Mouse (Mus musculus) midbrain, embryonic 13.5 days (tissue): ENCODE measurements around the gene Fam20b. TPM values are rescaled to one million over a fixed set of nuclear protein-coding genes. Genes with fewer than 3 reads are reported as not detected.

ENCODE experiments used
- ATAC-seq: fragments of 200-750 bp; cut with Nextera tagmentation; 2 replicates; pipeline ENCODE4 v1.8.0; 2017; ENCODE audit warnings: mild to moderate bottlenecking, moderate TSS enrichment, moderate library complexity
- H3K27ac ChIP-seq: fragments of 300-500 bp; sonication (generic); 2 replicates; pipeline ENCODE4 v1.5.1; 2015; ENCODE audit warnings: inconsistent platforms, mild to moderate bottlenecking, moderate library complexity
- H3K27me3 ChIP-seq: fragments of 300-500 bp; sonication (generic); 2 replicates; pipeline ENCODE4 v1.6.1; 2015; ENCODE audit warnings: mild to moderate bottlenecking, inconsistent platforms
- H3K36me3 ChIP-seq: fragments of 300-500 bp; sonication (generic); 2 replicates; pipeline ENCODE4 v1.6.1; 2015; ENCODE audit warnings: mild to moderate bottlenecking, inconsistent platforms
- H3K4me1 ChIP-seq: fragments of 300-500 bp; sonication (generic); replicated peaks from 2 replicates; pipeline ENCODE4 v1.6.1; 2015; ENCODE audit warnings: inconsistent platforms
- H3K4me2 ChIP-seq: fragments of 300-500 bp; sonication (generic); replicated peaks from 2 replicates; pipeline ENCODE4 v1.6.1; 2015; ENCODE audit warnings: moderate library complexity, mild to moderate bottlenecking, inconsistent platforms
- H3K4me3 ChIP-seq: fragments of 300-500 bp; sonication (generic); replicated peaks from 2 replicates; pipeline ENCODE4 v1.5.1; 2015; ENCODE audit warnings: mild to moderate bottlenecking, inconsistent platforms
- H3K9ac ChIP-seq: fragments of 300-500 bp; sonication (generic); replicated peaks from 2 replicates; pipeline ENCODE4 v1.6.1; 2015; ENCODE audit warnings: mild to moderate bottlenecking, inconsistent platforms
- H3K9me3 ChIP-seq: fragments of 300-500 bp; sonication (generic); 2 replicates; pipeline ENCODE4 v1.6.1; 2016; ENCODE audit warnings: mild to moderate bottlenecking, inconsistent platforms
- WGBS: fragments of 180-500 bp; shearing (Covaris S2); methylation state at CpG from one replicate; pipeline ENCODE4 v1.1.7; 2015; 5-methylcytosine and 5-hydroxymethylcytosine counted together
- polyA plus RNA-seq: library from polyadenylated mRNA; unstranded; fragments of >200 nt; fragmentation: Nextera tagmentation; extraction: Ambion mirVana; gene quantifications from 2 replicates; pipeline ENCODE4 v1.2.1, GENCODE M21; 2015

Fam20b gene
- polyA plus RNA-seq, 1 experiment from 2014 or later: 25.2 TPM

DNA sequence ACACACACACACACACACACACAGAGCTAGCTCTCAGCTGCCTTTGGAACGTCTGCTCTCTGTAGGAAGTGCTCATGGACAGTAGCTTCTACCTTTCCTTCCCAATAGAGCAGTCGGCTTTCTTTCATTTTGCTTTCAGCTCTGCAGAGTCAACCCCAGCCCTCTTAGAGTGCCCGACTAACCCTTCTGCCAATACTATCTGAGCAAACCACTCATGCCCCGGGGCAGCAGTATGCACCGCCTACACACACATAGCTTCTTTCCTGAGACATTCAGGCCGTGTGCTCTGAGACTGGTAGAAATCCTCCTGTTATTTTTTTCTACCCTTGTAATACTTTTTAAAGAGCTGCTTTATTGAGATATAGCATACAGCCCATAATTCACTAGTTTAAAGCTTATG lies 3.2 kb upstream of the Fam20b start:
- Histone ChIP-seq H3K36me3 (no peaks in the 10 kb centered on the region), H3K4me2 (no peak overlapping the region), H3K4me1 (peaks cover 15% of the 10 kb centered on the region), H3K27ac (no peak overlapping the region), H3K9me3 (no peaks in the 10 kb centered on the region), H3K27me3 (peaks cover 18% of the 10 kb centered on the region; the same call in 1 of the 2 replicates), H3K4me3 (no peak overlapping the region), H3K9ac (no peak overlapping the region)
- 67% methylated on average over 6 of the region's 6 CpGs for WGBS
- ATAC-seq: no peak

DNA sequence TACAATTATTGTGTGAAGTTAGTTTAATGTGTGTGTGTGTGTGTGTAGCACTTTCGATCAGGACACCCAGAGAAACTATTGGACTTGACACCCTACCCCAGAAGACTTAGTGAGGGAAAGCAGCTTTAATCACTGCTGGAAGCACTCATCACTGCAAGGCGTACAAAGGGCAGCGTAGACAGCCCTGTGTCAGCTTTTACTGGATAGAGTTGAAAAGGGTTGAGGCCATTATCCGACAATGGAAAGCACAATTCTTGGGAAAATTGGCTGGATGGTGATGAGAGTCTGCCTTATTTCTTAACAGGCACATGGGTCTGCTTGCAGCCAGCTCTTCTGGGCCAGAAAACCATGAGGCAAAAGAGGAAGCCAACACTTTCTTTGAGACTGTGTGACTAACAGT lies 1.2 kb upstream of the Fam20b start:
- peaks cover 15% of the 10 kb centered on the region for H3K4me1 ChIP-seq
- ATAC-seq: no peak
- H3K4me2 ChIP-seq: peak overlapping the region; percentile 72; the same call in 1 of the 2 replicates
- H3K9me3 ChIP-seq: no peaks in the 10 kb centered on the region
- peaks cover 18% of the 10 kb centered on the region; the same call in 1 of the 2 replicates for H3K27me3 ChIP-seq
- WGBS: 48% methylated on average over 4 of the region's 4 CpGs
- no peak overlapping the region for H3K27ac ChIP-seq
- no peak overlapping the region for H3K9ac ChIP-seq
- peaks cover 5% of the 10 kb centered on the region; the same call in 1 of the 2 replicates for H3K36me3 ChIP-seq
- H3K4me3 ChIP-seq: no peak overlapping the region

DNA sequence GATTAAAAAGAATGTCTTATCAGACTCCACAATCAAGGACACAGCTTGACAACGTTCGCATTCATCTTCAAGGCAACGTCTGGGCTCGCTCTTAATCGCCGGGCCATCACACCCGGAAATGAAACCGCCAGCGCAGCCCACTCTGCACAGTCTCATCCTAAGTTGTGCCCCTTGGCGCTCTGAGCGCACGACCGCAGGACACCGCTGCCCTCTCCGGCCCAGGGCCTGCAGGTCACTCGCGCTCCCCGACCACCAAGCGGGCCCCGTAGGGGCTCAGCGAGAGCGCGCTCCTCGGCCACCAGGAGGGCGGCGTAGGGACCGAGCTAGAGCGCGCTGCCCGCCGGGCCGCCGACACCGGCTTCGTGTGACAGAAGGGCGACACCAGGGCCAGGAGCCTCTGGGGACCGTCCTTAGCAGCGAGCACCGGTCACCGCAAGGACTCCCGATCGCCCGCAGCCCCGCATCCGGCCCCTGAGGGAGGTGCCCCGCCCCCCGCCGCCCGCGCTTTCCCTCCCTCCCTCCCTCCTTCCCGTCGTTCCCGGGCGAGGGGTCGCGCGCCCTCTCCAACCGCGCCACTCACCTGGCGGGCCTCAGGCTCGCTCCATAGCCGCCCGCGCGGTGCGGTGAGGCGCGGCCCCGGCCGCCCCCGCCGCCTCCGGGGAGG lies 468 bp downstream of the Fam20b start:
- Histone ChIP-seq H3K27me3 (peaks cover 18% of the 10 kb centered on the region; the same call in 1 of the 2 replicates), H3K27ac (peak overlapping the region; percentile 90), H3K4me1 (peaks cover 15% of the 10 kb centered on the region), H3K9ac (peak overlapping the region; percentile 88), H3K4me3 (peak overlapping the region; percentile 88), H3K36me3 (peaks cover 5% of the 10 kb centered on the region; the same call in 1 of the 2 replicates), H3K4me2 (peak overlapping the region; percentile 72), H3K9me3 (no peaks in the 10 kb centered on the region)
- WGBS: under 1% methylated on average over 29 of the region's 73 CpGs
- ATAC-seq: peak; percentile 90

DNA sequence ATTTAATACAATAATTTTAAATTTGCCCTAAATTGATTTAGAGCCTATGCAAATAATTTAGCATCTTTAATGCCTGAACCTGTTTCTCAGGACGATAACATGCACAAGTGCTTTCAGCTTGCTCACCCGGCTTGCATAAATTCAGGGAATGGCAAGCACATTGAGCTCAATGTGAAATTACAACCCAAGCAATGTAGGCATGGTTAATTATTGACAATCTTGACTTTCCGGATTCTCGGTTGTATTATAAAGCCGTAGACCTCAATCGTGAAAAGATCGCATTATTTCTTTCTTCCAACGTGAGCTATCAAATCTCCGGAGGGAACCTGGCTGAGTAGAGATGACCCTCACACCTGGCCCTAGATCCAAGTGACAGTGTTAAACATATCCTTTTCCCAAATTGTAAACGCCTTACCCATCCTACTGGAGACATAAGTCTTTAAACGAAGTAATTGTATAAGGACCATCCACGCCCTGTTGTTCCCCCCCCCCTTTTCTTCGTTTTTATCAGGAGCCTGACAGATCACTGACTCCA lies 1.1 kb downstream of the Fam20b start:
- Histone ChIP-seq H3K4me1 (peaks cover 15% of the 10 kb centered on the region), H3K4me2 (peak overlapping the region; percentile 72), H3K4me3 (peak overlapping the region; percentile 88), H3K27ac (peak overlapping the region; percentile 90), H3K27me3 (peaks cover 18% of the 10 kb centered on the region; the same call in 1 of the 2 replicates), H3K9ac (peak overlapping the region; percentile 88), H3K9me3 (no peaks in the 10 kb centered on the region), H3K36me3 (peaks cover 5% of the 10 kb centered on the region; the same call in 1 of the 2 replicates)
- ATAC-seq: no peak
- 13% methylated on average over 13 of the region's 13 CpGs for WGBS

DNA sequence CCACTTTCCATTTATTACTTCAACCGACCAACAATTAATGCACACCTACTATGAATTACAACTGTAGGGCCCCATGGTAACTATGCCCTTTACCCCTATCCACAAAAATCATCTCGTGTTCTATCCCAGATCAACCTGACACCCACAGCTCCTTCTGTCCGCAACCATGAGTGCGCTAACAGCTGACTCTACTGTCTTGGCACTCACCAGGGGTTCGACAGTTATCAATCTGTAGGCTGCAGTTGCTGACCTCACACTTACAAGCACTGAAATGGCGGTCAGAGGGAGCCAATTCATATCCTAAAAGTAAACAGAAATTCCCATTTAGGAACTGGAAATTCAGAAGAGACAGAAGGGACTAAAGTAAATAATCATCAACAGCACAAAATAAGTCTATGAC lies 2.2 kb downstream of the Fam20b start:
- ATAC-seq: no peak
- Histone ChIP-seq H3K27ac (no peak overlapping the region), H3K4me2 (no peak overlapping the region), H3K9me3 (no peaks in the 10 kb centered on the region), H3K4me1 (peaks cover 15% of the 10 kb centered on the region), H3K4me3 (no peak overlapping the region), H3K9ac (no peak overlapping the region), H3K27me3 (peaks cover 18% of the 10 kb centered on the region; the same call in 1 of the 2 replicates), H3K36me3 (peaks cover 5% of the 10 kb centered on the region; the same call in 1 of the 2 replicates)
- 96% methylated on average over 6 of the region's 6 CpGs for WGBS

DNA sequence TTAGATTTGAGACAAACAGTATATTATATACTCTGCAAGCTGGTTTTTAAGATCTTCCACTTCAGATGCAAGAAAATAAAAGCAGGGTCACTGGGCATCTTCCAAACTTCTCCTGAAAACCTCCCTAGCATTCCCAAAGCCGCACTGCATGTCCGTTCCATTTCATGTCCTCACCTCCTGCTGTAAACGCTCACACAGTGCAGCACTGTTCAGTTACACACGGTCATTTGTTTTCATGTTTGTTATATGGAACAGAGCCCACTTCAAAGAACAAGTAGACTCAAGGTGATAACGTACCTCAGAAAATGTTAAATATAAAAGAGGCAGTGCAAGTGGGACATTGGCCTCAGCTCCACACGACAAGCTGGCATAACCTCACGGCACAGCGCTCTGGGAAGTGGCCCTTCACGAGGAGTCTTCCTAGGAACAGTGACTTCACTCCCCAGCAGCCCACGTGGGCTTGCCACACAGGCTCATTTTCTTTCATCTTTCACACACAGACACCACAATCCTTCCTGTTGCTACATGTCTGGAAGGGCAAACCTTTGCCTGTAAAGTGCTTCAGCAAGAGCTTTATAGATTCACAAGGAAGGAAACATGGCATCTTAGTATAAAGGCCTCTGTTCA lies 8.3 kb downstream of the Fam20b start:
- 0 out of 2 replicates have a peak overlapping the region, but pooled peaks have one; percentile 28 for H3K9ac ChIP-seq
- H3K9me3 ChIP-seq: no peaks in the 10 kb centered on the region
- no peak for ATAC-seq
- peak overlapping the region; percentile 53; the same call in 1 of the 2 replicates for H3K27ac ChIP-seq
- 66% methylated on average over 10 of the region's 10 CpGs for WGBS
- H3K4me3 ChIP-seq: no peak overlapping the region
- no peaks in the 10 kb centered on the region for H3K27me3 ChIP-seq
- peaks cover 16% of the 10 kb centered on the region for H3K4me1 ChIP-seq
- H3K36me3 ChIP-seq: peaks cover 4% of the 10 kb centered on the region; the same call in 1 of the 2 replicates
- H3K4me2 ChIP-seq: no peak overlapping the region

DNA sequence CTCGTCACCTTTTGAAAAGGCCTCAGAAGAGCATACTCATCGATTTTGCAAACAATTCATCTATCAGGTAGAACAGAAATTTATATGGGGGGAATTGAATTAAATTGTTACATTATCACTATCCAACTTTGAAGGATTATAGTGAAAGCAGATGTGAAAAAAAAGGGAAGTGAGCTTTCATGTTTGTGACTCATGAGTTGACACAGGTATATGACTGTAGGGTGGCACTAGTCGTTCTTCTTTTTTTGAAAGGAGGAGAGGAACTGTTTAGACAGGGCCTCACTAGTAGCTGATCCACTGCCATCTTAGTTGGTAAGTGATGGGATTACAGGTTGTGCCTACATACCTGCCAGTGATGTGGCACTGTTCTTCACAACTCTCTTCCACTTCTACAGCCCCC lies 10.2 kb downstream of the Fam20b start:
- Histone ChIP-seq H3K4me3 (no peak overlapping the region), H3K27me3 (no peaks in the 10 kb centered on the region), H3K9me3 (no peaks in the 10 kb centered on the region), H3K4me2 (no peak overlapping the region), H3K36me3 (peaks cover 21% of the 10 kb centered on the region), H3K4me1 (peaks cover 16% of the 10 kb centered on the region), H3K27ac (no peak overlapping the region), H3K9ac (no peak overlapping the region)
- no peak for ATAC-seq
- 92% methylated on average over 3 of the region's 3 CpGs for WGBS

DNA sequence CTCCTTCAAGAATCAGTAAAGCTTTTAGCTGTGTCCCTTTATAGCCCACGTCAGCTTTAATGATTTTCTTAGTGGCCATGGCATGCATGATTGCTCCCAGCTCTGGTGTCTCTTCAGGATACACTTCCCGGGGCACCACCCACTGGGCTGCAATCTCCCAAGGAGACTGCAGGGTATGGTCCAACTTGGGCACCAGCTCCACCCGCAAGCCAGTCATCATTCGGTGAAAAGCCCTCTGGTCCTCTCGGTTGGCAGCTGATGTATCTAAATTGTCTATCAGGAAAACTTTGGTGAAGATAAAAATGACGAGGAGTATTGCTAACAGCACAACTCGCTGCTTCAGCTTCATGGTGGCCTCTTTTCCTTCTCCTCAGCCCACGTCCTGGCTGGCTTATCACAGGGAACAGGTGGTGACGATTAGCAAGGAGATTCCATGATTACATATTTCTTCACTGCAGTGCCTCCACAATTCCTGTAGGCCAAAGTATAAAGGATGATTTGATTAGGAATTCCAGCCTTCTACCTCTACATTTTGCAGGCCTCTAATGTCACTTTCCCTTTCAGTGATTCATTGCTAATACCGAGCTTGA lies 13.1 kb downstream of the Fam20b start:
- no peak overlapping the region for H3K4me2 ChIP-seq
- ATAC-seq: no peak
- 81% methylated on average over 10 of the region's 10 CpGs for whole genome bisulfite sequencing
- H3K4me3 ChIP-seq: no peak overlapping the region
- H3K9ac ChIP-seq: no peak overlapping the region
- H3K27ac ChIP-seq: no peak overlapping the region
- H3K9me3 ChIP-seq: no peaks in the 10 kb centered on the region
- H3K4me1 ChIP-seq: peaks cover 11% of the 10 kb centered on the region
- H3K36me3 ChIP-seq: peaks cover 39% of the 10 kb centered on the region
- H3K27me3 ChIP-seq: no peaks in the 10 kb centered on the region

DNA sequence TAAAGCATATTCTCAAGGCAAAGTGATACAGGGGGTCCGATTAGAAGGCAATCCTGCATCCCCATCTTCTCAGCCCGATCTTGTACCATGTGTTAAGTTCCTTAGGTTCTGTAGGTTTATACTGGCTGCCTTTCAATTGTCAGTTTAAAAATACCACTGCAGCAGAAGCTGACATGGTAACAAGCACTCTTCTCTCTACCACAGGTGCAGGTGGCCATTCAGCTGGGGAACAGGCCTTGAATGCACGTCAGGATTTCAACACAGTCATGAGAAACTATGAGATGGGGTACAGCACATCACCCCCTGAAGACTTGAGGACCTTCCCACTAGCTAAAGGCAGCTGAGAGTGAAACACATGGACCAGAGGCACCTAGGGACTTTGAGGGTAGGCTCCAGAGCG lies 15.4 kb downstream of the Fam20b start:
- no peak overlapping the region for H3K27ac ChIP-seq
- no peak for ATAC-seq
- H3K4me2 ChIP-seq: no peak overlapping the region

DNA sequence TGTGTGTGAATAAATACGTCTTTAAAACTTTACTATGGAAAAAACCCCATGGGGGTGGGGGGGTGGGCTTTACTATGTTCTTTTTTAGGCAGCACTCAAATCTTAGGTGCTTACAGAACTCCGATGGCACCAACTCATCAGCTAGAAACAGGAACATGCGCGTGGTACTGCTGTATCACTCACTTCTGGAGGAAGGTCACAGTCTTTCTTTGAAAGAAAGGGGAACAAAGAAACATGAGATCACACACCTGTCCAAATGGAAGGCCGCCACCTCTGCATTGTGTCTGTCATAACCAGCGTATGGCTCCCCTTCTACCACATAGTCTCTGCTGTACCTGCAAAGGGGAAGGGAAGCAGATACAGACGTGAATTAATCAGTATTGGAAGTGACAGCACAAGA lies 16.7 kb downstream of the Fam20b start:
- no peak overlapping the region for H3K4me3 ChIP-seq
- peaks cover 67% of the 10 kb centered on the region for H3K36me3 ChIP-seq
- 94% methylated on average over 7 of the region's 7 CpGs for WGBS
- H3K27me3 ChIP-seq: no peaks in the 10 kb centered on the region
- no peak for ATAC-seq
- no peak overlapping the region for H3K4me2 ChIP-seq
- H3K27ac ChIP-seq: no peak overlapping the region
- no peaks in the 10 kb centered on the region for H3K9me3 ChIP-seq
- H3K9ac ChIP-seq: no peak overlapping the region
- no peaks in the 10 kb centered on the region for H3K4me1 ChIP-seq

More for the DNA sequence above, 15.4 kb downstream of the Fam20b start:
- Histone ChIP-seq H3K9me3 (no peaks in the 10 kb centered on the region), H3K4me3 (no peak overlapping the region), H3K36me3 (peaks cover 56% of the 10 kb centered on the region), H3K4me1 (no peaks in the 10 kb centered on the region), H3K27me3 (no peaks in the 10 kb centered on the region), H3K9ac (no peak overlapping the region)
- 91% methylated on average over 4 of the region's 4 CpGs for WGBS

DNA sequence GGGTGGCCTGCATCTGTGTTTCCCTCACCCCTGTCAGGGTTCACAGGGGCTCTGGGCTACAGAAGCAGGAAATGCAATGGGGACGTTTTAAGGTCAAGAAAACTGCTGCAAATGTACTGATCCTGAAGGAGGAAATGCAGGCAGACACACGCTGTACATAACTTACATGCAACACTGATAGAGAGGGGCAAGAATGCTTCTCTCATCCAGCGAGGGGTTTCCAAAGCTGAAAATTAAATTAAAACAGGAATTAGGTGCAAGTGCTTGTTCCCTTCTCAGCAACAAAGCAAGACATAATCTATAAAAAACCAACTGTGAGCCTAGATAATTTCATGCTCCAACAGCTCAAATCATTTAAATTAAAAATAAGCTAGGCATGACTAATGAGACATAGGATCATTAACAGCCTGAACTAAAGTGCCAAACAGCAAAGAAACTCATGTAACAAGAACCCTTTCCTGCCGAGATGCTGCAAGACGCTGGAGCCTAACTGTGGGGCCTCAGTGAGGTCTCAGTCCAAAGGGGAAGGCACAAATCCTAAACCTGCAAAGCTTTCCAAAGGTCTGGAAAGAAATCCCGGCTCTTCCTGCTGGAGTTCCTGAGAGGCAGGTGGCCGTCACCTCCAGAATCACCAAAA lies 32.7 kb downstream of the Fam20b start:
- Histone ChIP-seq H3K4me2 (no peak overlapping the region), H3K36me3 (peaks cover 76% of the 10 kb centered on the region), H3K9me3 (no peaks in the 10 kb centered on the region), H3K4me1 (no peaks in the 10 kb centered on the region), H3K27ac (no peak overlapping the region), H3K4me3 (no peak overlapping the region), H3K9ac (no peak overlapping the region), H3K27me3 (no peaks in the 10 kb centered on the region)
- 75% methylated on average over 7 of the region's 7 CpGs for whole genome bisulfite sequencing
- ATAC-seq: no peak
